Mouse (Mus musculus) lung, adult 2 months (tissue): ENCODE results near the gene Serhl.

ENCODE experiments used
- CTCF ChIP-seq: fragments of 200-500 bp; IDR thresholded peaks from 2 replicates; pipeline ENCODE4 v1.5.1; 2011; ENCODE audit warnings: mild to moderate bottlenecking, low read length, control low read depth; ENCODE audit not compliant: insufficient read depth
- POLR2A ChIP-seq: fragments of 200-500 bp; IDR thresholded peaks from 2 replicates; pipeline ENCODE4 v1.6.1; 2011; ENCODE audit warnings: low read depth, mild to moderate bottlenecking, control low read depth, low read length, borderline replicate concordance; ENCODE audit errors: extremely low read depth

DNA sequence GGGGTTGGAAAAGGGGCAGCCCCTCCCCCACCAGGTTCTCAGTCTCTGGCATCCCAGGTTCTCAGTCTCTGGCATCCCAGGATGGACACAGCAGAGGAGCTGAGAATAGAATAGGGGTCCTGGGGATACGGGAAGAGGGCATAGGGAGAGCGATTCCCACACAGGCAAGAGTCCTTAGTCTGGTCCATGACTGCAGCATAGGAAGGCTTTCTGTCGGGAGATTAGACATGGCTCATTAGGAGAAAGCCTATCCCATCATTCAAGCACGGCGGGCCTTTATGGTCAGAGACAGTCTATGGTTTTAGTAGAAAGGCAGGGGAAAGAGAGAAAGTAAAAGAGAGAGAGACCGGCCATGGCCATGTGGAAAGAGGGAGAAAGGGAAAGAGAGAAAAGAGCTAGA lies 18.5 kb downstream of the Serhl start:
- TF ChIP-seq CTCF: no peak
- no peak for TF ChIP-seq POLR2A
